7 mouse cellular contexts compared by ENCODE assay signal in genomic region chr10:43953942-43954341, GRCm38 (mm10). TPM values are rescaled to one million over a fixed set of nuclear protein-coding genes. Genes with fewer than 3 reads are reported as not detected.
DNase-seq lines count a peak whose midpoint lies in the region; ATAC-seq and TF ChIP-seq lines count a peak whose summit lies in the region.

No protein-coding gene starts in this region.

- no peaks in the 10 kb centered on the region for H3K4me1 ChIP-seq in ES-E14 (ENCODE audit: control insufficient read depth in 2 of 2, insufficient read depth in 2 of 2, low read length in 2 of 2, poor library complexity in 1 of 2)

- no peak overlapping the region for H3K9ac ChIP-seq in ES-E14 (ENCODE audit: insufficient read depth, low read depth, low read length, poor library complexity, severe bottlenecking)

- H3K4me3 ChIP-seq in ES-E14 (ENCODE audit: insufficient read depth in 1 of 2, low read depth in 1 of 2, low read length in 2 of 2, poor library complexity in 1 of 2, severe bottlenecking in 1 of 2), result no peak overlapping the region

- peaks cover 6% of the 10 kb centered on the region; the same call in 1 of the 2 replicates for H3K36me3 ChIP-seq in ES-E14 (ENCODE audit: control insufficient read depth, insufficient read depth, low read length, poor library complexity, severe bottlenecking)

- peak; percentile 75 to 78 for DNase-seq in B cell, adult 2 months
- peak; percentile 59 for DNase-seq in ES-E14 (ENCODE audit: low read depth, low spot score)
- DNase-seq in cerebellum, adult 8-10 months, result peak; percentile 32
- peak; percentile 47 for DNase-seq in large intestine, adult 2 months (ENCODE audit: low read depth, low spot score)
- peak; percentile 65 for DNase-seq in lung, postnatal 36 days
- DNase-seq in right cerebral cortex, adult 18-20 months, result peak; percentile 46

- in situ Hi-C loops in ES-E14 (cut with MboI; ENCODE audit: low sequenced_read_pairs in 2 of 2, unreplicated experiment in 2 of 2), result no loop called here

- ATAC-seq in frontal cortex, adult (ENCODE audit: low TSS enrichment), result peak; percentile 90

- H3K27ac ChIP-seq in ES-E14 (ENCODE audit: insufficient read depth, low read depth, low read length, poor library complexity, severe bottlenecking), result no peak overlapping the region

- no peaks in the 10 kb centered on the region for H3K9me3 ChIP-seq in ES-E14 (ENCODE audit: control insufficient read depth, insufficient read depth, low read depth, low read length)

TF ChIP-seq in ES-E14, 5 proteins besides CTCF, POLR2A, EP300 and RAD21:
- TF ChIP-seq ZC3H11A (IDR thresholded peaks at IDR 0.05; ENCODE audit: borderline replicate concordance, low read depth, low read length), result peak; percentile 83
- TF ChIP-seq ZNF384 (IDR thresholded peaks at IDR 0.05; ENCODE audit: low read depth, low read length), result no peak
TF ChIP-seq in ES-E14: peak in this region for 1.

RNA-seq across cellular contexts. Expression of gene Rtn4ip1, which starts 52.3 kb away (rescaled TPM):
- 8.5 and 10.2 TPM in 2 replicates for total RNA-seq in ES-E14 (2012; rRNA removed)
- 12.8 and 13.4 TPM in 2 replicates for polyA plus RNA-seq in large intestine, adult 2 months (2012; rRNA removed)

RNA-seq across cellular contexts. Expression of gene Qrsl1, which starts 52.4 kb away (rescaled TPM):
- total RNA-seq in ES-E14 (2012; rRNA removed), result 24.8 and 28.9 TPM in 2 replicates
- polyA plus RNA-seq in large intestine, adult 2 months (2012; rRNA removed), result 11.5 and 12.7 TPM in 2 replicates
